Mouse (Mus musculus): Measurements from ENCODE around the gene Supt6. TPM values are rescaled to one million over a fixed set of nuclear protein-coding genes. Genes with fewer than 3 reads are reported as not detected.

The Supt6 gene
- total RNA-seq, 1 experiment from 2014 or later: 51.3 TPM

DNA sequence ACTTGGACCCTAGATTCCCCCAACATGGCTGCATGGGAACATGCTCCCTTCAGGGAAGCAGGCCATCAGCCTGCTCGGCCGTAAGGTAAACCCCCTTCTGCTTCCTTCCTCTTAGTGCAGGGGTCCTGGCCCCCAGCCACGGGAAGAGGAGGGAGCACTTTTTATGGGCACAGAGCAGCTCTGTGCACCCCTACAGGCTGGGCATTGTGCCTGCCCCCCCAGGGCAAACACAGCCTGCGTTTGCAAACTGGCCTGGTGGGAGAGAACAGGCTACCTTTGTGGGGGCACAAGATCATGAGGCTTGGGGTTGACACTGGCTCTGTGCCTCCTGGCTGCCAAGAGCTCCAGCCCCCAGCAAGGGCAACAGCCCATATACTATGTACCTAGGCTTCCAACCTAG lies 83.8 kb downstream of the Supt6 start:
- no peak for ATAC-seq (replicated peaks in 1 of 2; ENCODE audit: insufficient read depth in 1 of 2, low FRiP score in 2 of 2, low TSS enrichment in 1 of 2, low read depth in 1 of 2, poor library complexity in 2 of 2, severe bottlenecking in 2 of 2)

DNA sequence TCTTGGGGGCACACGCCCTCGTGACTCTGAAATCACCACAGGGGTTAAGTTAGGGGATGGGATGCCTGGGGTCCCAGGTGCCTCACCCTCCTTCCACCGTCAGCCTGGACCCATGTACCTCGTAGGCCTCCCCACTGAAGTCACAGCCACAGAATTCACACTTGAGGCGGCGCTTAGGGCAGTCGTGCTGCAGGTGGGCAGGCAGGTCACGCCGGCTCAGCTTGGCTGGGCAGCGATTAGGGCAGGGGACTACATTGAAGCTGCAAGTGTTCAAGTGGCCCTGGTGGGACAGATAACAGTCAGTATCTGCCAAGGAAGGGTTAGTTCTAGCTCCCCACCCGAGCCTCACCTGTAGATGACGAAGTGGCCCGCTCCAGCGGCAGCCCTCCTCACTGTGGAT lies 84.6 kb downstream of the Supt6 start:
- ATAC-seq (replicated peaks in 1 of 2; ENCODE audit: insufficient read depth in 1 of 2, low FRiP score in 2 of 2, low TSS enrichment in 1 of 2, low read depth in 1 of 2, poor library complexity in 2 of 2, severe bottlenecking in 2 of 2): no peak

DNA sequence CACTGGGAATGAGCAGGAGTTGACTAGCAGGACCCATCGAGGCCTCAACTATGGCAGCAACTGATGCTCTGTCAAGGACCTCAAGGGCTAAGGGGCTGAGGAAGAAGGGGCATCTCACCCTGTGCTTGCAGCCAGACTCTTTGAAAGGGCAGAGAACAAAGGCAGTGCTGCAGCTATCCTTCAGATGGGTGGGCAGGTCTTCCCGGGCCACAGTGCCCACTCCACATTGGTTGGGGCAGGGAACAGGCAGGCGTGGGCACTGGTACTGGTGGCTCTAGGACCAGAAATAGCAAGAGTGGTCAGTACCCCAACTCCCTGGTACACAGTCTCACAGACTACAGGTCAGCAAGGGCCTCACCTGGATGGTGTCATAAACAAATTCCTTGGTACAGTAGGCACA lies 85.1 kb downstream of the Supt6 start:
- no peak for ATAC-seq (replicated peaks in 1 of 2; ENCODE audit: insufficient read depth in 1 of 2, low FRiP score in 2 of 2, low TSS enrichment in 1 of 2, low read depth in 1 of 2, poor library complexity in 2 of 2, severe bottlenecking in 2 of 2)

DNA sequence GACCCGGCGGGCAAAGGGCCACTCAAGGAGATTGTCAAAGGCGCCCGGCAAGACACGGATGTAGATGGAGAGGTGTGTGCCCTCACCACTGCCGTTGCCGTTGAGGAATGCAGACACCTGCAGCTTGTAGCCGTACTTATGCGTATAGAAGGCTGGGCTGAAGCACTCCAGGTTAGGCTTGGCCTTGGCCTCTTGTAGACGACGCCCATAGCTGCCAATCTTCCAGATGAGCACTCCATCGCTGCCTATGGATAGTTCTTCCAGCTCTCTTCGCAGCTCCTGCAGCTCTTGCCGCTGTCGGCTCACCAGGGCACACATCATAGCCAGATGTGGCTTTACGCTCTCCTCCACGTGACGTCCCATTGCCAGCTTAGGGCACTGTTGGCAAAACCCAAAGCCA lies 85.6 kb downstream of the Supt6 start:
- no peak for ATAC-seq (replicated peaks in 1 of 2; ENCODE audit: insufficient read depth in 1 of 2, low FRiP score in 2 of 2, low TSS enrichment in 1 of 2, low read depth in 1 of 2, poor library complexity in 2 of 2, severe bottlenecking in 2 of 2)

DNA sequence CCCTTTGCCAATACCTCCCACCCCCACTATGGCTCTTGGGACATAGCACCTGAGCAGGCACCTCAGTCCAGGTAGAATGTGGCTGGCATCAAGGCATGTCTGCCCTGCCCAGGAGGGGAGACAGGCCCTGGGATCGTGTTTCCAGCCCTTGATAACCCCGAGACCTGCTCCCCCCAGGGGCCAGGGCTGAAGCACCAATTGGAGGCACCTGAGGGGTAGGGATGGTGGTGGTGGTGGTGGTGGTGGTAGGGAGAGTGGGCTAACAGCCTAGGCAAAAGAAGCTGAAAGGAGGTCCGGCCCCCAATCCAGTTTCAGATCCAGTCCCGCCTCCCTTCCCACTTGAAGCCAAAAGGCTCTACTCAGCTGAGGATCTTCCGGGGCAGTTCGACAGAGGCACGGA lies 86.2 kb downstream of the Supt6 start:
- ATAC-seq (replicated peaks in 1 of 2; ENCODE audit: insufficient read depth in 1 of 2, low FRiP score in 2 of 2, low TSS enrichment in 1 of 2, low read depth in 1 of 2, poor library complexity in 2 of 2, severe bottlenecking in 2 of 2): no peak

DNA sequence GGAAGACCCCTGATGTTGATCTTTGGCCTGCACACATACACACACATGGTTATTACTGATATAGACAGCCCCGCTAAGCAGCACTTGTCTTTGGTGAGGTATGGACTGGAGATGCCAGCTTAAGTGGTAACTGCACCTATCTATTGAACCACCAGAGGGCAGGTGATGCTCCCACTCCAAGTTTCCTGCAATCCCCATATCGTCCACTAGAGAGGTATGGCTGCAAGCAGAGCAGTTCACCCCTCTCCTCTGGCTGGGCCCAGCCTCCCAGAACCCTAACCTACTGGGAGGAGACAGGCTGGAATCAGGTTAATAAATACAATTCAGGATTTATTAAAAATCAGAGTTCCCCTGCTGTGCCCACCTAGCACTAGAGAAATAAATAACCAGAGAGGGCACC lies 86.7 kb downstream of the Supt6 start:
- peak; percentile 84 to 85 for ATAC-seq (replicated peaks in 1 of 2; ENCODE audit: insufficient read depth in 1 of 2, low FRiP score in 2 of 2, low TSS enrichment in 1 of 2, low read depth in 1 of 2, poor library complexity in 2 of 2, severe bottlenecking in 2 of 2)

Other genes starting within 250 kb of the Supt6 start
- gene Dhrs13, start 213.7 kb downstream of the Supt6 start, total RNA-seq (2017): 7.1 and 12.3 TPM in 2 replicates
- gene Flot2, start 208.1 kb downstream of the Supt6 start, total RNA-seq (2017): 40.9 and 46.3 TPM in 2 replicates
- 28.3 and 28.5 TPM in 2 replicates for gene Eral1, start 165.6 kb downstream of the Supt6 start, total RNA-seq (2017)
- gene Fam222b, start 151.3 kb downstream of the Supt6 start, total RNA-seq (2017): 3.2 and 5.6 TPM in 2 replicates
- gene Traf4, start 80.4 kb downstream of the Supt6 start, total RNA-seq (2017): 13.5 and 16.3 TPM in 2 replicates
- gene Nek8, start 69.3 kb downstream of the Supt6 start, total RNA-seq (2017): 4.6 and 4.8 TPM in 2 replicates
- 4.7 and 5.2 TPM in 2 replicates for gene Tlcd1, start 69.3 kb downstream of the Supt6 start, total RNA-seq (2017)
- gene Rpl23a, start 62.4 kb downstream of the Supt6 start, total RNA-seq (2017): 3,301 and 3,769 TPM in 2 replicates
- gene Rab34, start 57.6 kb downstream of the Supt6 start, total RNA-seq (2017): 1.1 and 3.2 TPM in 2 replicates
- 0.44 and 1.5 TPM in 2 replicates for gene Proca1, start 52.6 kb downstream of the Supt6 start, total RNA-seq (2017)
- 38.1 and 54.2 TPM in 2 replicates for gene Sdf2, start 241 bp downstream of the Supt6 start, total RNA-seq (2017)
- 83.7 and 92.7 TPM in 2 replicates for gene 2610507B11Rik, start 15.8 kb upstream of the Supt6 start, total RNA-seq (2017)
- gene BC030499, start 44.9 kb upstream of the Supt6 start, total RNA-seq (2017): 0.38 TPM in 1 of 2 replicates, not detected in the other
- 39.9 and 49.1 TPM in 2 replicates for gene Spag5, start 55.5 kb upstream of the Supt6 start, total RNA-seq (2017)
- gene Aldoc, start 77.0 kb upstream of the Supt6 start, total RNA-seq (2017): 6.6 and 8.7 TPM in 2 replicates
- 9.9 and 10.1 TPM in 2 replicates for gene Pigs, start 82.4 kb upstream of the Supt6 start, total RNA-seq (2017)
- gene Unc119, start 97.5 kb upstream of the Supt6 start, total RNA-seq (2017): 17.4 and 29.9 TPM in 2 replicates
- not detected in 2 replicates for gene Foxn1, start 140.6 kb upstream of the Supt6 start, total RNA-seq (2017)
- 0.13 TPM in 1 of 2 replicates, not detected in the other for gene Slc13a2, start 176.2 kb upstream of the Supt6 start, total RNA-seq (2017)
- gene Slc46a1, start 219.7 kb upstream of the Supt6 start, total RNA-seq (2017): 0.25 and 1.3 TPM in 2 replicates

All from hematopoietic stem cell, adult 5-6 weeks (primary cell).